Mouse (Mus musculus): Measurements from ENCODE around the gene Slc25a28.
A peak's percentile ranks its signal among the peaks of the same experiment; 100 is the strongest.

Gene Slc25a28

GRCm38 (mm10) chr19:43630466-43631251 lies 44.0 kb downstream of the Slc25a28 start:
- peak; percentile 76 to 83 for DNase-seq

GRCm38 (mm10) chr19:43629088-43629487 lies 45.6 kb downstream of the Slc25a28 start:
- no peak for DNase-seq

- DNase-seq = no peak
These were observed 47.3 kb downstream of the Slc25a28 start for GRCm38 (mm10) chr19:43627345-43627744.

- DNase-seq = no peak
These were observed 48.5 kb downstream of the Slc25a28 start for GRCm38 (mm10) chr19:43626160-43626559.

- no peak for DNase-seq
These were observed 50.8 kb downstream of the Slc25a28 start for GRCm38 (mm10) chr19:43623913-43624312.

GRCm38 (mm10) chr19:43619916-43620479 lies 54.7 kb downstream of the Slc25a28 start:
- no peak for DNase-seq

- no peak for DNase-seq
These were observed 56.1 kb downstream of the Slc25a28 start for GRCm38 (mm10) chr19:43618505-43619030.

GRCm38 (mm10) chr19:43617761-43618349 lies 56.8 kb downstream of the Slc25a28 start:
- DNase-seq = no peak

GRCm38 (mm10) chr19:43616889-43617288 lies 57.8 kb downstream of the Slc25a28 start:
- no peak for DNase-seq

- DNase-seq = peak in 1 of 2 experiments; percentile 16
These were observed 58.2 kb downstream of the Slc25a28 start for GRCm38 (mm10) chr19:43616415-43616861.

- no peak for DNase-seq
These were observed 58.9 kb downstream of the Slc25a28 start for GRCm38 (mm10) chr19:43615571-43616414.

- DNase-seq = peak in 1 of 2 experiments; percentile 24
These were observed 59.6 kb downstream of the Slc25a28 start for GRCm38 (mm10) chr19:43615074-43615445.

- peak in 1 of 2 experiments; percentile 20 for DNase-seq
These were observed 60.2 kb downstream of the Slc25a28 start for GRCm38 (mm10) chr19:43614341-43615073.
